14 mouse cellular contexts compared by ENCODE assay signal in genomic region chr1:161894553-161894952, GRCm38 (mm10). TPM values are rescaled to one million over a fixed set of nuclear protein-coding genes. Genes with fewer than 3 reads are reported as not detected.
A peak's percentile ranks its signal among the peaks of the same experiment; 100 is the strongest.
DNase-seq lines count a peak whose midpoint lies in the region; ATAC-seq and TF ChIP-seq lines count a peak whose summit lies in the region.
"Had no signal": no experiment of that assay in that cellular context is flagged by ENCODE, and none has a peak within 500 bp of the region (broad histone marks: within the 10 kb centered on the region; RNA-seq: fewer than 3 reads in every experiment).

No protein-coding gene starts in this region.

- DNase-seq in thymus, postnatal 25 days: peak; percentile 6
- no peak for DNase-seq in thymus, adult 2 months
- DNase-seq in hindbrain, embryonic 14.5 days (ENCODE audit: low spot score): no peak
- no peak for DNase-seq in frontal cortex, adult 2 months (ENCODE audit: extremely low spot score in 1 of 2, low spot score in 1 of 2)
- DNase-seq: kidney, postnatal 10 days; lung, postnatal 10 days; thymus, postnatal 4 days had no signal

- TF ChIP-seq POLR2A in thymus, adult 2 months (IDR thresholded peaks at IDR 0.05; ENCODE audit: control insufficient read depth, extremely low read depth, insufficient read depth, low read length, poor library complexity): no peak

- H3K36me3 ChIP-seq in thymus, adult 2 months (ENCODE audit: control insufficient read depth, insufficient read depth, low read length): no peaks in the 10 kb centered on the region
- no peaks in the 10 kb centered on the region; the same call in 1 of the 2 replicates for H3K36me3 ChIP-seq in erythroblast, embryonic 14.5 days (ENCODE audit: control insufficient read depth)
- H3K36me3 ChIP-seq in macrophage (ENCODE audit: inconsistent target): no peaks in the 10 kb centered on the region
- H3K36me3 ChIP-seq in hindbrain, embryonic 14.5 days (replicated peaks; ENCODE audit: control insufficient read depth, insufficient read depth): no peaks in the 10 kb centered on the region
- H3K36me3 ChIP-seq: embryonic facial prominence, embryonic 10.5 days; forebrain, embryonic 15.5 days; hindbrain, embryonic 15.5 days had no signal

- H3K27me3 ChIP-seq in thymus, adult 2 months (ENCODE audit: control insufficient read depth, insufficient read depth, low read length): no peaks in the 10 kb centered on the region
- H3K27me3 ChIP-seq in erythroblast, embryonic 14.5 days (ENCODE audit: control insufficient read depth): peaks cover 4% of the 10 kb centered on the region; the same call in 1 of the 2 replicates
- no peaks in the 10 kb centered on the region for H3K27me3 ChIP-seq in hindbrain, embryonic 14.5 days (ENCODE audit: control insufficient read depth, insufficient read depth, low read length)
- H3K27me3 ChIP-seq: forebrain, embryonic 15.5 days; hindbrain, embryonic 15.5 days had no signal

- no peaks in the 10 kb centered on the region for H3K79me2 ChIP-seq in macrophage (ENCODE audit: inconsistent target)

- no peak for TF ChIP-seq CTCF in thymus, adult 2 months (IDR thresholded peaks at IDR 0.05; ENCODE audit: borderline replicate concordance, control insufficient read depth, extremely low read depth, insufficient read depth, low read length, poor library complexity)

- H3K27ac ChIP-seq in thymus, adult 2 months (ENCODE audit: control insufficient read depth, insufficient read depth, low read length): no peak overlapping the region
- peak overlapping the region; percentile 51 for H3K27ac ChIP-seq in macrophage
- no peak overlapping the region for H3K27ac ChIP-seq in hindbrain, embryonic 14.5 days
- H3K27ac ChIP-seq: forebrain, embryonic 15.5 days; hindbrain, embryonic 15.5 days; left cerebral cortex, adult 2 months had no signal

- peaks cover 11% of the 10 kb centered on the region for H3K4me1 ChIP-seq in thymus, adult 2 months (replicated peaks; ENCODE audit: control insufficient read depth, insufficient read depth, low read length)
- H3K4me1 ChIP-seq in erythroblast, embryonic 14.5 days (ENCODE audit: control insufficient read depth): peaks cover 57% of the 10 kb centered on the region
- H3K4me1 ChIP-seq in hindbrain, embryonic 14.5 days (replicated peaks; ENCODE audit: control insufficient read depth, insufficient read depth, low read length): no peaks in the 10 kb centered on the region
- H3K4me1 ChIP-seq: forebrain, embryonic 15.5 days; hindbrain, embryonic 15.5 days had no signal

- no peak overlapping the region for H3K4me3 ChIP-seq in thymus, adult 2 months (ENCODE audit: control insufficient read depth, insufficient read depth, low read length)
- H3K4me3 ChIP-seq in erythroblast, embryonic 14.5 days (replicated peaks): peak overlapping the region; percentile 32
- H3K4me3 ChIP-seq in macrophage (ENCODE audit: inconsistent target): no peak overlapping the region
- H3K4me3 ChIP-seq in hindbrain, embryonic 14.5 days (replicated peaks; ENCODE audit: low read length): no peak overlapping the region
- H3K4me3 ChIP-seq: embryonic facial prominence, embryonic 10.5 days; forebrain, embryonic 15.5 days; hindbrain, embryonic 15.5 days; left cerebral cortex, adult 2 months had no signal

- 22% methylated on average over 2 of the region's 2 CpGs for WGBS in thymus, adult 2 months
- 13% methylated on average over 2 of the region's 2 CpGs for WGBS in macrophage (ENCODE audit: missing documents)
- WGBS in hindbrain, embryonic 14.5 days: 73% methylated on average over 2 of the region's 2 CpGs

- H3K9me3 ChIP-seq in erythroblast, embryonic 14.5 days (ENCODE audit: control insufficient read depth, low read length): no peaks in the 10 kb centered on the region
- no peaks in the 10 kb centered on the region for H3K9me3 ChIP-seq in hindbrain, embryonic 14.5 days (ENCODE audit: control insufficient read depth, low read length)
- H3K9me3 ChIP-seq: embryonic facial prominence, embryonic 10.5 days; forebrain, embryonic 15.5 days; hindbrain, embryonic 15.5 days had no signal

- ATAC-seq in hindbrain, embryonic 14.5 days (ENCODE audit: low FRiP score): no peak
- no peak for ATAC-seq in monocyte, adult 5-6 weeks (replicated peaks; ENCODE audit: insufficient number of reproducible peaks, low FRiP score, low TSS enrichment, poor library complexity, severe bottlenecking)
- ATAC-seq: forebrain, embryonic 15.5 days had no signal

- H3K4me2 ChIP-seq in hindbrain, embryonic 14.5 days (replicated peaks): no peak overlapping the region
- H3K4me2 ChIP-seq: forebrain, embryonic 15.5 days; hindbrain, embryonic 15.5 days had no signal

- H3K9ac ChIP-seq in hindbrain, embryonic 14.5 days: no peak overlapping the region
- H3K9ac ChIP-seq: forebrain, embryonic 15.5 days; hindbrain, embryonic 15.5 days had no signal

RNA-seq across cellular contexts. Expression of gene Suco, which starts 18.1 kb away (rescaled TPM):
- 5.2 and 6.0 TPM in 2 replicates for polyA plus RNA-seq in thymus, adult 2 months (2012; rRNA removed)
- polyA plus RNA-seq in erythroblast, embryonic 14.5 days (2012): 0.18 and 0.69 TPM in 2 replicates
- 100 to 1,000 TPM in 14 of 26 experiments, 10 to 100 TPM in 12; 55.4 to 354 (median 109) TPM for total RNA-seq in macrophage (2018; cell fraction: chromatin; rRNA removed)
- 10 to 100 TPM; 19.5 to 70.7 (median 26.5) TPM for total RNA-seq in macrophage (2018; cell fraction: cytosol; rRNA removed)
- 100 to 1,000 TPM in 5 of 26 experiments, 10 to 100 TPM in 21; 45.7 to 127 (median 77.5) TPM for total RNA-seq in macrophage (2018; cell fraction: nucleus; rRNA removed)
- 10.4 to 16.7 TPM (median 11.4 TPM) in 3 replicates for polyA plus RNA-seq in macrophage (2018)
- polyA plus RNA-seq in hindbrain, embryonic 14.5 days (2014; fragmentation: Nextera tagmentation; extraction: Ambion mirVana): 25.7 and 25.8 TPM in 2 replicates
- polyA plus RNA-seq in frontal cortex, adult 2 months (2012; rRNA removed): 17.2 and 24.0 TPM in 2 replicates
- 123 to 163 TPM (median 160 TPM) in 3 replicates for total RNA-seq in monocyte, adult 5-6 weeks (2017)
